Mouse (Mus musculus) testis, adult 2 months (tissue): ENCODE results near the gene Meis1.

ENCODE experiments used
- CTCF ChIP-seq: fragments of 200-500 bp; IDR thresholded peaks from 2 replicates; pipeline ENCODE4 v1.5.1; 2012; ENCODE audit warnings: low read depth, mild to moderate bottlenecking, inconsistent platforms, low read length, moderate library complexity; ENCODE audit not compliant: control insufficient read depth, insufficient read depth, insufficient replicate concordance
- POLR2A ChIP-seq: fragments of 200-500 bp; IDR thresholded peaks from 2 replicates; pipeline ENCODE4 v1.6.1; 2012; ENCODE audit warnings: low read depth, mild to moderate bottlenecking, inconsistent platforms, low read length, moderate library complexity; ENCODE audit not compliant: control insufficient read depth

DNA sequence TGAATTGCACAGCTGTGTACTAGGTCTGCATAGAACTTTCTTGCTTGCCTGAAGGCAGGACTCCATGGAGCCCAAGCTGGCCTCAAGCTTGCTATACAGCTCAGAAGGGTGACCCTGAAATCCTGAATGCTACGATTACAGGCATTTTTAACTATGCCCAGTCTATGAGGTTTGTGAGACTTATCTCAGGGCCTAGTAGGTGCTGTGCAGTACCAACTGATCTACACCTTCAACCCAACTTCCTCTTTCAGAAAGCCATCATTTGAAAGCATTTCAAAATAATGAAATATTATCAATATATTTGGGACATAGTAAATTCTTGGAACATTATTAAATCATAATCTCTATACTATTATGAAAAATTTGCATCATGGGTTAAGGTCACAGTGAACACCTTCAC lies 130.1 kb downstream of the Meis1 start:
- no peak for TF ChIP-seq CTCF
- no peak for TF ChIP-seq POLR2A
